Mouse (Mus musculus): ENCODE measurements around the gene Kcna6. TPM values are rescaled to one million over a fixed set of nuclear protein-coding genes. Genes with fewer than 3 reads are reported as not detected.

The Kcna6 gene
- polyA plus RNA-seq, 1 experiment, result 39.3 TPM

Other genes with a start within 250 kb of the Kcna6 start
- 5.4 and 6.3 TPM in 2 replicates for gene Kcna5, start 205.3 kb downstream of the Kcna6 start, polyA plus RNA-seq (2012; rRNA removed)
- 19.2 and 19.7 TPM in 2 replicates for gene Kcna1, start 94.3 kb downstream of the Kcna6 start, polyA plus RNA-seq (2012; rRNA removed)
- 134 and 138 TPM in 2 replicates for gene Ndufa9, start 108.5 kb upstream of the Kcna6 start, polyA plus RNA-seq (2012; rRNA removed)
- 0.14 and 0.32 TPM in 2 replicates for gene Akap3, start 112.4 kb upstream of the Kcna6 start, polyA plus RNA-seq (2012; rRNA removed)
- 0.30 and 0.65 TPM in 2 replicates for gene Dyrk4, start 181.2 kb upstream of the Kcna6 start, polyA plus RNA-seq (2012; rRNA removed)
- gene Rad51ap1, start 198.9 kb upstream of the Kcna6 start, polyA plus RNA-seq (2012; rRNA removed), result 4.1 and 4.5 TPM in 2 replicates
- gene D6Wsu163e, start 199.3 kb upstream of the Kcna6 start, polyA plus RNA-seq (2012; rRNA removed), result 25.8 and 32.7 TPM in 2 replicates